Mouse (Mus musculus) lung, embryonic 16.5 days (tissue): ENCODE results near the gene Fermt3. TPM values are rescaled to one million over a fixed set of nuclear protein-coding genes. Genes with fewer than 3 reads are reported as not detected.

Source experiments
- ATAC-seq: fragments of 200-750 bp; cut with Nextera tagmentation; 2 replicates; pipeline ENCODE4 v1.8.0; 2017; ENCODE audit warnings: low read depth, mild to moderate bottlenecking, moderate library complexity
- H3K27ac ChIP-seq: fragments of 300-500 bp; sonication (generic); 2 replicates; pipeline ENCODE4 v1.5.1; 2014; ENCODE audit warnings: mild to moderate bottlenecking, control low read depth, low read length
- H3K27me3 ChIP-seq: fragments of 300-500 bp; sonication (generic); 2 replicates; pipeline ENCODE4 v1.6.1; 2014; ENCODE audit warnings: low read depth, low read length, mixed read lengths; ENCODE audit not compliant: control insufficient read depth, insufficient read depth
- H3K36me3 ChIP-seq: fragments of 300-500 bp; sonication (generic); 2 replicates; pipeline ENCODE4 v1.6.1; 2014; ENCODE audit warnings: low read length; ENCODE audit not compliant: control insufficient read depth, insufficient read depth
- H3K4me1 ChIP-seq: fragments of 300-500 bp; sonication (generic); replicated peaks from 2 replicates; pipeline ENCODE4 v1.6.1; 2014; ENCODE audit warnings: low read length, mixed read lengths; ENCODE audit not compliant: control insufficient read depth, insufficient read depth
- H3K4me2 ChIP-seq: fragments of 300-500 bp; sonication (generic); 2 replicates; pipeline ENCODE4 v1.6.1; 2014; ENCODE audit warnings: low read depth, low read length, control low read depth
- H3K4me3 ChIP-seq: fragments of 300-500 bp; sonication (generic); 2 replicates; pipeline ENCODE4 v1.5.1; 2014; ENCODE audit warnings: mild to moderate bottlenecking, low read length, control low read depth
- H3K9ac ChIP-seq: fragments of 300-500 bp; sonication (generic); 2 replicates; pipeline ENCODE4 v1.6.1; 2014; ENCODE audit warnings: low read length, control low read depth
- H3K9me3 ChIP-seq: fragments of 300-500 bp; sonication (generic); 2 replicates; pipeline ENCODE4 v1.6.1; 2016; ENCODE audit warnings: low read length; ENCODE audit not compliant: control insufficient read depth
- WGBS: fragments of 180-500 bp; shearing (Covaris S2); extraction: QIAGEN DNeasy Blood & Tissue Kit; methylation state at CpG from one replicate; pipeline ENCODE4 v1.1.7; 2014; 5-methylcytosine and 5-hydroxymethylcytosine counted together
- polyA plus RNA-seq: library from polyadenylated mRNA; unstranded; fragments of >200 nt; fragmentation: Nextera tagmentation; extraction: Ambion mirVana; gene quantifications from 2 replicates; pipeline ENCODE4 v1.2.1, GENCODE M21; 2015

Fermt3 gene
- polyA plus RNA-seq, 1 experiment from 2014 or later, result 11.1 TPM

DNA sequence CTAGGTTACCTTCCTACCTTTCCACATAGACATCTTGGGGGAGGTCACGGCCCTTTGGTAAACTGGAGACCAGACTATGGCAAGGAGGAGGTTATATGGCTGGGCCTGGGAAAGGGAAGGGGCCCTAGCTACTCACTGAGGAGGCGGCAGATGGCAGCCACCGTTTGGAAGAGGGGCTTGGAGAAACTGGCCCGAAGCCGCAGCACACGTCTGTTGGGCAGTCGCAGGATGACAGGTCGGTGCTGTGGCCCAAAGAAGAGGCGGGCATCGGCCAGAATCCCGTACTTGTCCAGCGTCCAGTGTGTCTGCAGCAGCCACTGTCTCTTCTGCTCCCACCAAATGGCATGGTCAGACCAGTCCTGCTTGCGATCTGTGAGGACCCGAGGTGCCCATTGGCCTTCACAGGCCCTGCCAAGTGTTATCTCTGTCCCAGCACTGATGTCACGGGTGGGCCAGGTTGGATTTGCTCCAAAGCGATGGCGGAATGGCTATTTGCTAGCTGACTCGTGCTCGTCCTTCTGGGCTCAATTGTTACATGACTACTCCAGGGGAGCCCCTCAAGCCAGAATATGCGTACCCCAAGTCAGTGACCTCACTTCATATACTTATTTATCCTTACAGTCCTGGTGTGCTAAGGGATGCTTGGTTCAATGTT lies 4.7 kb downstream of the Fermt3 start:
- Histone ChIP-seq H3K27me3 (no peaks in the 10 kb centered on the region), H3K9ac (no peak overlapping the region), H3K4me3 (no peak overlapping the region), H3K4me1 (no peaks in the 10 kb centered on the region), H3K4me2 (no peak overlapping the region), H3K9me3 (no peaks in the 10 kb centered on the region), H3K27ac (no peak overlapping the region), H3K36me3 (no peaks in the 10 kb centered on the region)
- ATAC-seq, result no peak
- 83% methylated on average over 20 of the region's 20 CpGs for WGBS

DNA sequence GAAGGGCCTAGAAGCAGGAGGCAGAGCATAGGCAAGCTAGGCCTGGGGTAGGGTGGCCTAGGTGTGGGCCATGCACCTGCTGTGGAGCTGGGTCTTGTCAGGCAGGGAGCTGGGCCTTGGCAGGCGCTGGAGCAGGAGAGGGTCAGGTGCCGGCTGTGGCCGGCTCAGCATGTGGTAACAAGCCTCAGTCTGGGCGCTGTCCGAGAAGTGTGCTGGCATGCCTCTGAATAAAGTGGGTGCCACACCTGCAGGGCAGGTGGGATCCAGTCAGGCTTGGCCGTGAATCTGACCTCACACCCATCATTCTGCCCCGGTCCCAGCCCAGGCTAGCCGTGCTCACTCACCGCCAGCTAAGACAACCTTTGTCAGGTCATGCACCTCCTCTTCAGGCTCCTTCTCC lies 5.3 kb downstream of the Fermt3 start:
- no peaks in the 10 kb centered on the region for H3K9me3 ChIP-seq
- H3K27me3 ChIP-seq, result no peaks in the 10 kb centered on the region
- WGBS, result 82% methylated on average over 9 of the region's 9 CpGs
- no peak for ATAC-seq
- no peak overlapping the region for H3K4me3 ChIP-seq
- H3K36me3 ChIP-seq, result no peaks in the 10 kb centered on the region
- H3K4me2 ChIP-seq, result no peak overlapping the region
- H3K4me1 ChIP-seq, result no peaks in the 10 kb centered on the region
- H3K9ac ChIP-seq, result no peak overlapping the region
- no peak overlapping the region for H3K27ac ChIP-seq

DNA sequence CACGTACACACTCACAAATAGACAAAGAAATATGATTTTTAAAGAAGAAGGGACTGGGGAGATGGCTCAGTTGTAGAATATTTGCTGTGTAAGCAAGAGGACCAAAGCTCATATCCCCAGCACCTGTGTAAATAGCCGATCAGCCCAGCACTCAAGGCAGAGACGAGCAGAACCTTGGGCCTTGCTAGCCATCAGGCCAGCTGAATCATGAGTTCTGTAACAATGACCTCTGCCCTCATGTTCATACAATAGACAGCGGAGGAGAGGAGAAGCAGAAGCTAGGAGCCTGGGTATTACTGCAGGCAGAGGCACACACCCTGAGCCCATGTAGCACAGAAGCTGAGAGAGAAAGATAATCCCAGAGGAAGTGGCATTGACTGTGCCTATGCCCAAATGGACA lies 6.8 kb downstream of the Fermt3 start:
- Histone ChIP-seq H3K4me3 (no peak overlapping the region), H3K36me3 (no peaks in the 10 kb centered on the region), H3K27me3 (no peaks in the 10 kb centered on the region), H3K27ac (no peak overlapping the region), H3K4me2 (no peak overlapping the region), H3K9me3 (no peaks in the 10 kb centered on the region), H3K4me1 (no peaks in the 10 kb centered on the region), H3K9ac (no peak overlapping the region)
- WGBS, result 61% methylated on average over 4 of the region's 4 CpGs
- ATAC-seq, result no peak

DNA sequence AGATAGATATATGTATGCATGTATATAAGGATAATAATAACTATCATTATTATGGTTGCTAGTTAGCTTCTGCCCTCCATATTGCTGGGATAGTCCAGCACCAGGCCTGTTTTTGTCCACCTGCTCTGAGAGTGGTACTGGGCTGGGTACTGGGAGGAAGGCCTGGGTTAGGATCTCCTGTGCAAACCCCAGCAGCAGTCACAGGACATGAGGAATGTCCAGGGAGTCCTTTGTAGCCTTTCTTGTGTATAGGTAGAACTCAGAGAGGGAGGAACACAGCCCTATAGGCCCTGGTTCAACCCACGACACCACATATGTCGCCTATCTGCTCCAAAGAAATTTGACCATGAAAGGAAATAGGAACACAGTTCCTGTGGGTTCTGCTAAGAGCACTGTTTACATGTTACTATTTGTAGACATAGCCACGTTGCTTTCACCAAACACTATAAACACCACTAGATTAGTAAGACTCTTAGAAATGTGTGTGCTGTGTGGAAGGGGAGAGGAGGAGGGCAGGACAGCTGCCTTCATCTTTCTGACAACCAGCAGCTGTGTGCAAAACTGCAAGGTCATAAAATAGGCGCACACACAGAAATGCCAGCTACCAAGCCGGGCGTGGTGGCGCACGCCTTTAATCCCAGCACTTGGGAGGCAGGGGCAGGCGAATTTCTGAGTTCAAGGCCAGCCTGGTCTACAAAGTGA lies 12.2 kb downstream of the Fermt3 start:
- Histone ChIP-seq H3K36me3 (no peaks in the 10 kb centered on the region), H3K27me3 (no peaks in the 10 kb centered on the region), H3K9me3 (no peaks in the 10 kb centered on the region), H3K4me3 (no peak overlapping the region), H3K27ac (peak overlapping the region; percentile 13), H3K4me1 (no peaks in the 10 kb centered on the region), H3K9ac (no peak overlapping the region), H3K4me2 (no peak overlapping the region)
- ATAC-seq, result peak; percentile 77
- 69% methylated on average over 8 of the region's 9 CpGs for WGBS

DNA sequence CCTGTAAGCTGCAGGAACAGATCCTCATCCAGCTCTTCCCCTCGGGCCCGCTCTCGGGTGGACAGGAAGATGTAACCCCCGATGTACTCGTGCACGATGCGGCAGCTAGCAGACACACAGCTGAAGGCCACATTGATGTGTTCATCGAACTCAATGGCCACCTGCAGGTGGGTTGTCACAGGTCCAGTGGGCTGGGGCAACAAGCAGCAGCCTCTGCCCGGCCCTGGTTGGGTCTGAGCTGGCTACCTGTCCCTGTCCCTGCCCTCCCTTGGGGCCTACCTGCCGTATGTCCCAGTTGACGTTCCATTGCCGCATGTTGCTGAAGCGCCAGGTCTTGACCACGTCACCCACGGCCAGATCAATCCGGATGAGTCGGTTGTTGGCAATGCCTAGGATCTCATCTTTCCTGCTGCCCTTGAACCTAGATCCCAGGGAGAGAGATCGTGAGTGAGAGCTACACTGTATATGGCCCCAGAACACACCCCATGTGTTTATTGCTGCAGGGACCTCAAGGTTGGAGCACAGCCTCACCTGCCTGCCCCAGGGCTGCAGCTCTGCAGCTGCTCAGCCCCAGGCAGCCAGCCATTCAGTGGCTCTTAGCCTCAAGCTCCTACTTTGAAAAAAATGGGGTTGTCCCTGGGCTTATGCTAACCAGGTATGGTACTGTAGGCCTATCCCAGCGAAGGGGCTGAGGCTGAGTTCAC lies 19.8 kb downstream of the Fermt3 start:
- Histone ChIP-seq H3K27ac (no peak overlapping the region), H3K4me1 (peaks cover 21% of the 10 kb centered on the region), H3K36me3 (peaks cover 11% of the 10 kb centered on the region), H3K4me3 (no peak overlapping the region), H3K27me3 (no peaks in the 10 kb centered on the region), H3K4me2 (no peak overlapping the region), H3K9me3 (no peaks in the 10 kb centered on the region), H3K9ac (no peak overlapping the region)
- no peak for ATAC-seq
- whole genome bisulfite sequencing, result 89% methylated on average over 19 of the region's 19 CpGs

DNA sequence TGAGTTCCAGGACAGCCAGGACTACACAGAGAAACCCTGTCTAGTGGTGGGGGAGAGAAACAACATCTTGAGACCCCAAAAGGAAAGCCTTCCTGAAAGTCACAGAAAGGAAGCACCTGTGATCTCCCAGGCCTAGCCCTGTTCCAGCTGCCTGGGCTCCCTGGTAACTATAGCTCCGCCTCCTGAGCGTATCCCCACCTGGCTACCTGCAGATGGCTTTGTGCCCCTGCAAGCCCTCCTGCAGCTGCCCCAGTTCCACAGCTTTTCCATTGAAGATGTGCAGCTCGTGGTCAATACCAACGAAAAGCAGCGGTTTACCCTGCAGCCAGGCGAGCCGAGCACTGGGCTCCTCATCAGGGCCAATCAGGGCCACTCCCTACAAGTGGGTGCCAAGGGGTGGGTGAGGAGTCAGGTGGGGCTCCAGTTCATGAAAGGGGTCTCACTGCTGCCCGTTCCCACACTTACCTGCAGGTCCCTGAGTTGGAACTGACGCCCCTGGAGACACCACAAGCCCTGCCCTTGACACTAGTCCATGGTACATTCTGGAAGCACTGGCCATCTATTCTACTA lies 21.5 kb downstream of the Fermt3 start:
- Histone ChIP-seq H3K4me2 (no peak overlapping the region), H3K9ac (no peak overlapping the region), H3K36me3 (peaks cover 11% of the 10 kb centered on the region), H3K4me1 (peaks cover 28% of the 10 kb centered on the region), H3K9me3 (no peaks in the 10 kb centered on the region), H3K27ac (no peak overlapping the region), H3K27me3 (no peaks in the 10 kb centered on the region), H3K4me3 (no peak overlapping the region)
- ATAC-seq, result no peak
- 82% methylated on average over 9 of the region's 9 CpGs for WGBS

DNA sequence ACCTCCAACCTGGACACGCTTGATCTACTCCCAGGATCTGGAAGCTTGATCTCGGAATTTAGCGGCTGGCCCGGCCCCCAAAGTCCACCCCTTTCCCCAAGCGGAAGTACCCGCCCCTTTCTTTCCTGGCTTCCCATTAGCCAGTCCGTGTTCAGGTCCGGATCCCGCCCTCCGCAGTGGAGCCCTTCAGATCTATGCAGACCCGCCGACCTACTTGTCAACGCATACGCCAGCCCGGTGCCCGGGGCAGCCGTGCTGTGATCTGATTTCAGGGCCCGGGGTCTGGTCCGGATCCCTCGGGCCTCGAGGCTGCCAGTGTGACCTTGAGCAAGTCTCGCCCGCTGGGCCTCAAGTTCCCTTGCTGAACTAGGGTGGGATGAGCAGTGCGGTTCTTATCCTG lies 23.3 kb downstream of the Fermt3 start, which contains the start of the genes Nudt22 and Trpt1:
TSS of gene Nudt22 (minus strand) at position 112 of the 400 bp plus-strand sequence.
TSS of gene Trpt1 (plus strand) at position 126 of the 400 bp plus-strand sequence.
- WGBS, result under 1% methylated on average over 24 of the region's 24 CpGs
- peak within 1 kb of the TSS; percentile 73 for H3K4me3 ChIP-seq
- peak within 1 kb of the TSS; percentile 82 for H3K9ac ChIP-seq
- H3K36me3 ChIP-seq, result peaks cover 11% of the 10 kb centered on the region
- ATAC-seq, result peak; percentile 81
- peak within 1 kb of the TSS; percentile 81 for H3K27ac ChIP-seq
- no peaks in the 10 kb centered on the region for H3K27me3 ChIP-seq
- no peaks in the 10 kb centered on the region for H3K9me3 ChIP-seq
- peaks cover 29% of the 10 kb centered on the region for H3K4me1 ChIP-seq
- H3K4me2 ChIP-seq, result peak within 1 kb of the TSS; percentile 80

DNA sequence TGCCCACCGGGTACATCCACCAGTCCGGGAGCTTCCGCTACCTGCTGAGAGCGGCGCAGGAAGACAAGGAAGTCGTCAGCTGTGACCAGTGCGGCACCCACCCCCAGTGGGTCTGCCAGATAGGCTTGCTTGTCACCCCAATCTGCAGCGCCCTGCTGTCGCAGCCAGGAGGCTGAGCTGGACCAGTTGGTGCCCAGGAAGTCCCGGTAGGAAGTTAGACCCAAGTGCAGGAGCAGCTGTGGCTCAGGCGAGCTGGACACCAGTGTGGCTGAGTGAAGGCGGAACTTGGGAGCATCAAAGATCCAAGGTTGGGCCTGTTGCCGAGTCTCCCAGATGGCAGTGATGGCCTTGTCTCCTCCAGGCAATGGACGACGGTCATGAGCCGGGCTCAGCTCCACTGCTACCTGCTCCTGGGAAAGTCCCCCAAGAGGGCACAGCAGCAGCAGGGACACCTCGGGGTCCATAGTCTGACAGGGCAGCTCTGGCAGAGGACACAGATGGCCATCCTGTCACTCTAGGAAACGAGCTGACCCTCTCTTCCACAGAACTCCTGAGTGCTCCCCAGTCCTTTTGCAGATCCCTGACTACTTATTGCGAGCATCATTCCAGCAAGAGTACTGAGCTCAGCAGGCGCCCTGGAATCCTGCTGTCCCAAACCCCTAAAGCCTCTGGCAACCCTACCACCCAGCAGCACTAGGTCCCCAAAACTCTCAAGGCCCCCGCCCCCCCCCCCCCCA lies 23.8 kb downstream of the Fermt3 start:
- WGBS, result 41% methylated on average over 21 of the region's 21 CpGs
- no peaks in the 10 kb centered on the region for H3K27me3 ChIP-seq
- peak overlapping the region; percentile 73 for H3K4me3 ChIP-seq
- no peak for ATAC-seq
- H3K4me2 ChIP-seq, result peak overlapping the region; percentile 80
- H3K27ac ChIP-seq, result peak overlapping the region; percentile 41
- peaks cover 11% of the 10 kb centered on the region for H3K36me3 ChIP-seq
- H3K4me1 ChIP-seq, result peaks cover 29% of the 10 kb centered on the region
- H3K9me3 ChIP-seq, result no peaks in the 10 kb centered on the region
- H3K9ac ChIP-seq, result peak overlapping the region; percentile 82
